Mouse (Mus musculus): ENCODE data around the gene 7420426K07Rik.

DNA sequence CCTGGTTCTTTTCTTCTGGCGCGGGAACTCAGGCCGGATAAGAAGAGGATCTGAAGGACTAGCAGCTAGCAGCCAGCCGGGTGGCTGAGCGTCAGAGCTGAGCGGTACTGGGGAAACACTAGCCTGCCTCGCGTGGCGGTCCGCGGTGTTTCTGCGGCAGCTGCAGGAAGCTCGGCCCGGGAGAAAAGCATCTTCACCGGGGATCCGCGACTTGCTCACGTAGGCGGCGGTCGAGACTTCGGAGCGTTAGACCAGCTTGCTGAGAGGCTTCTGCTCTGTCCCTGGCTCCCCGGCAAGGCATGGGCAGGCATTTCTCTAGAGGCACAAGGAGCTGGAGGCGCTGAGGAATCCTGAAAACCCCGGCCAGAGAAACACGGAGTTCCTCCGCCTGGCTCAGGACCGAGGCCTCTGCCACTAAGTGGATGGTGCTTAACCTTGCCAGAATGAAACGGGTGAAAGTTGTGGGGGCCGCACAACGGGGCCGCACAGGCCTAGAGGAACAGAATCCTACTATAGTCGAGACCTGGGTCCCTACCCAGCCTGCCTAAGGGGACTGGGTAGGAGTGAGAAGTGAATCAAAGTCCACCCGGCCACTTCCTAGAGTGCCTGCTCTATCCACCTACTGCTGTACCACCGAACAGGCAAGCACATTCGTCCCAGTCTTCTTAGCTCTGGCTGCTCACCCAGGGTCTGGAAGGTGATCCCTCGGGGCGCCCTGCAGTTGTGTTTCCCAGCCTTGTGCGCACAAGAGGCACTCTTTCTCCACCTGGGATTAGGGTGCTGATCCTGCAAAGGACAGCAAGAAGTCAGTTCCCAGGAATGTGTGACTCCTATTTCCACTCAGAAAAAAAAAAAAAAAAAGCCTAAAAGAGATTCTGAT is 49.5 kb downstream of the 7420426K07Rik start:
- TF ChIP-seq CTCF (IDR thresholded peaks at IDR 0.05; ENCODE audit: borderline replicate concordance, insufficient read depth, low read depth, low read length) (no peak), POLR2A (IDR thresholded peaks at IDR 0.05; ENCODE audit: borderline replicate concordance, insufficient read depth, low read length) (no peak)

Measured in cerebellum, adult 2 months (tissue).